Mouse (Mus musculus) T-helper 2 cell (primary cell): ENCODE measurements around the gene Sept3.

Experiments
- in situ Hi-C: fragments of 300-600 bp; cut with MboI, MseI; formaldehyde crosslinking; loops from one replicate; pipeline ENCODE4 v1.15.1; 2025; ENCODE audit warnings: high pct_unique_total_duplicates

The Sept3 gene

GRCm38 (mm10) chr15:82339150-82339549 lies 64.5 kb downstream of the Sept3 start:
- in situ Hi-C loops: loop anchor here (25.0 kb wide), 2 partner anchors 1252 to 1752 kb away; no protein-coding TSS in a partner anchor

DNA sequence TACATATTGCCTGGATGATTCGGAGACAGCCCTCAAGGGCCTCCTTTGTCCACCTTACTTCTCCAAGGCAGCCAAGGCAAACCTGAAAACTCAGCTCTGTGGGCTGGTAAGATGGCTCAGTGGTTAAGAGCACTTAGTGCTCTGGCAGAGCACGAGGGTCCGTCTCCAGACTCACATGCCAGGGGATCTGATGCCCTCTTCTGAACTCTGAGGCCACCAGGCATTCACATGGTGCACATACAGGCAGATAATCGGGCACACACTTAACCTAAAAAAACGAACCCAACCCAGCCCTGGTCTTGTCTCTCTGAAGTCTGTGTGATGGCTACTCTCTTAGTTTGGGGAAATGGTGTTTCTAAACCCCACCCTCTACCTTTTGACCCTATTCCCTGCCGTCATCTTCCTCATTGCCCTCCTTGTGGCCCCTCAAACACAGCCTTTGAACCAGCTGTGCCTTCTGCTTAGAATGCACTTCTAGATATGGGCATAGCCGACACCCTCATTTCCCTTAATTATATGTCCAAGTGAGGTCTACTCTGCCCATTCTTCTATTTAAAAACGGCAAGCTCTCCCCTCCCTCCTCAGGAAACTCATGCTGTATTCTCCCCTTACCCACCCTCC lies 65.1 kb downstream of the Sept3 start:
- in situ Hi-C loops: loop anchor here (5.0 to 25.0 kb wide), 3 partner anchors 62 to 1752 kb away; no protein-coding TSS in a partner anchor

- in situ Hi-C loops: loop anchor here (5.0 to 25.0 kb wide), 3 partner anchors 63 to 1753 kb away; no protein-coding TSS in a partner anchor
These were observed 65.8 kb downstream of the Sept3 start for GRCm38 (mm10) chr15:82340414-82341035.

DNA sequence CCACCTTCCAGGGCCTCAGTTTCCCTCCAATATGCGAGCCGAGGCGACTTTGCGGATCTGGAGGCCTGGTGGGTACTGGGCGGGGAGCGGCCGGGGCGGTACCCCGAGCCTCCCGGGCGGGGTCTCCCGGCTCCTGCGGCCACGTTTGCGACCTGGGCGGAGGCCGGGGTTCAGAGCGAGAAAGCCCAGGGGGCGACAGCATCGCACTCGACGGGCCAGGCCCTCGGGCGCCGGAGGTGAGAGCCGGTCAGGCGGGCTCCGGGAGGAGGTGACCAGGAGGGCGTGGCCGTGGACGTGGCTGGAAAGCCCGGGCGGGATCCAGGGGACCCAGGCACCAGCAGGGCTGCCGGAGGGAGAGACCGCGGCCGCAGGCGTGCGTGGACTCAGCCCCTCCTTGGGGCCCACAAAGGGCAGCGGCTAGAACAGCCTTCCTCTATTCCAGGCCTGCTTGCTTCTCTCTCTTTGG lies 66.4 kb downstream of the Sept3 start:
- in situ Hi-C loops: loop anchor here (5.0 to 25.0 kb wide), 3 partner anchors 64 to 1754 kb away; no protein-coding TSS in a partner anchor

GRCm38 (mm10) chr15:82341675-82342542 lies 67.2 kb downstream of the Sept3 start:
- in situ Hi-C loops: loop anchor here (5.0 to 25.0 kb wide), 3 partner anchors 65 to 1755 kb away; no protein-coding TSS in a partner anchor

GRCm38 (mm10) chr15:82342543-82342935 lies 67.8 kb downstream of the Sept3 start:
- in situ Hi-C loops: loop anchor here (5.0 to 25.0 kb wide), 3 partner anchors 65 to 1755 kb away; no protein-coding TSS in a partner anchor

DNA sequence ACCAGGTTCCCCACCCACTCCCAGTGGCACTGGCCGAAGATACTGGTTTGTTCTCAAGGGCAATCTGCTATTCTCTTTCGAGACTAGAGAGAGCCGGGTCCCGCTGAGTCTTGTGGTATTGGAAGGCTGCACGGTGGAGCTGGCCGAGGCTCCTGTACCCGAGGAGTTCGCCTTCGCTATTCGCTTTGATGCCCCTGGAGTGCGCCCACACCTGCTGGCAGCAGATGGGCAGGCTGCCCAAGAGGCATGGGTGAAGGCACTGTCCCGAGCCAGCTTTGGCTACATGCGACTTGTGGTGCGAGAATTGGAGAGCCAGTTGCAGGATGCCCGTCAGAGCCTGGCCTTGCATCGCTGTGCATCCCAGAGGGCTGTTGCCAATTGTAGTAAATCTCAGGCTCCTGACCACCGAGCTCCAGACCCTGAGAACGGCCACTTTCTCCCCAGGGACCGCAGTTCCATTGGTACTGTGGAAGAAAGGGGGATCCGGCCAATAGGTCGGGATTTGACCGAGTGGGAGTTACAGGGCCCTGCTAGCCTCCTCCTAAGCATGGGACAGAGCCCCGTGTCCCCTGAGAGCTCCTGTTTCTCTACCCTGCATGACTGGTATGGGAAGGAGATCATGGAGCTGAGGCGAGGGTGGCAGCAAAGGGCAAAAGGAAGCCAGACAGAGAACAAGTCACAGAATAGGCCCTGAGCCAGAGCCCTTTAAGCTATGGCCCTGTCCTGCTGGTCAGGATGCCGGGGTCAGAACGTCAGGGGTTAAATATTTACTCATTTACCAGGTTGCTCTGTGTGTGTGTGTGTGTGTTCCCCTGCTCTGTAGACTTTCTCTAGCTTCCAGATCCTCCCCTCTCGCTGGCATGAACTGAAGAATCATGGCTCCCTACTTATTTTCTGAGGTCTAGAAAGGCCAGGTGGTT lies 68.9 kb downstream of the Sept3 start:
- in situ Hi-C loops: loop anchor here (5.0 to 25.0 kb wide), 3 partner anchors 66 to 1756 kb away; no protein-coding TSS in a partner anchor
